Mouse (Mus musculus): ENCODE measurements around the gene Cntrob. TPM values are rescaled to one million over a fixed set of nuclear protein-coding genes. Genes with fewer than 3 reads are reported as not detected.

Cntrob gene
- 8.4 and 8.5 TPM in 2 replicates for polyA plus RNA-seq (2012; rRNA removed)

GRCm38 (mm10) chr11:69323667-69324111, at the start of gene Cntrob, which contains the start of gene Trappc1:
TSS of gene Cntrob (minus strand) at chr11:69323775.
TSS of gene Trappc1 (plus strand) at chr11:69323980.
- peak; percentile 84 for DNase-seq (ENCODE audit: low read depth, low spot score)
- under 1% methylated on average over 30 of the region's 30 CpGs for WGBS

DNA sequence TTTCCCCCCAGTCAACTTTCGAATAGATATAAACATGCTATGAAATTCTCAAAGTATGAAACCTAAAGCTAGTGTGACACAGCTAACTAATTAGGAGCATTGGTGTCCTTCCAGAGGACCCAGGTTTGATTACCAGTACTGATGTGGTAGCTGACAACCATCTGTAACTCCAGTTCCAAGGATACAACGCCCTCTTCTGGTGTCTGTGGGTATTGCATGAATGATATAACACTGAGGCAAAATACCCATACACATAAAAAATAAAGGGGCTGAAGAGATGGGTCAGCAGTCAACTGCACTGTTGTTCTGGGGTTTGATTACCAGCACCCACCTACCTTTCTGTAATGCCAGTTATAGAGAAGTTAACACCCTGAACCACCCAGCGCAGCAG, 49.2 kb upstream of the Cntrob start:
- 57% methylated on average over 3 of the region's 3 CpGs for WGBS
- no peak for DNase-seq (ENCODE audit: low read depth, low spot score)

DNA sequence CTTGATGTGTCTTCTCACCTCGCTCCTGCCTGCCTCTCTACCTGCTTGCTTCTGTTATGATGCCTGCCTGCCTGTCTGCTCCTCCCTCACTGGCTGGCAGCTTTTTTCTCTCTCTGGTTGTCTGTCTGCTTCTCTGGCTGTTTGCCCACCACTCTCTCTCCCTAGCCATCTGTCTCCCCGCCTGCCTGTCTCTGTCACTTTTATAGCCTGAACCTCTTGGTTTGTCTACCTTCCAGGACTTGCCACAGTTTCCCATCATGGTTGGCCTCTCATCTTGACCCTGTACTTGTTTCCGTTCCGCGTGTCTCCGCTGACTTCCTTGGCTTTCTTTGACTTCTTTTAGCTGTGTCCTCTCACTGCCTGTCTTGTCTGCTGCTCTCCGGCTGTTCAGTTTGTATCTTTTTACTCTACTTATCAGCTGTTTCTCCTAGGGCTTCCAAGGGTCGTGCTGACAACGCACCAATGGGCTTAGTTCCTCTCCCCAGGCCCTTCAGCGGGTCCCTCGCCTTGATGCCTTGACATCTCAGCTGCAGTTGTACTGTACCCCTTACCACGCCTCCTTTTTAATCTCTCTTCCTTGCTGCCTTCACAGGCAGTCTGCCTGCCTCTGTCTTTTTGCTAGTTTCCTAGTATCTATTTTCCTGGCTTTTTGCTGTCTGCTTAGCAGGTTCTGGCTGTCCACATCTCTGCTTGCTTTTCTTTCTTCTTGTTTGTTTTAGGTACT, 48.6 kb upstream of the Cntrob start:
- no peak for DNase-seq (ENCODE audit: low read depth, low spot score)
- 64% methylated on average over 12 of the region's 12 CpGs for WGBS

DNA sequence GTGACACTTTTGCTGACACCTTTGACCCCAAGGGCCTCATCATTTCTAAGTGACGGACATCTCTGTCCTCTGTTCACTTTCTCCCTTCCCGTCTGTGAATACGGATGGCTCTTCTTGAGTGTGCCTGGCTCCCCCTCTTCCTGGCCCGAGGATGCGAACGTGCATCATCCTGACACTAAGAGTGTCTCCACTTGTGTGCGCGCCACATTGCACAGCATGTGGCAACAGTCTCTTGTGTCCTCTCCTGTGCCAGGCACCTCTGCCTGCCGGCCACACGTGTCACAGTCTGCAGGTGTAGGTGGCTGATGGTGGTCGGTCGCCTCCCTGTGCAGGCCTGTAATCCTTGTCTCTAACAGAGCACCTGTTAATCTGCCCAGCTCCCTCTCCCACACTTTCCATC, 48.0 kb upstream of the Cntrob start:
- WGBS = 79% methylated on average over 12 of the region's 12 CpGs
- DNase-seq (ENCODE audit: low read depth, low spot score) = no peak

- WGBS = 28% methylated on average over 9 of the region's 9 CpGs
- no peak for DNase-seq (ENCODE audit: low read depth, low spot score)
Measured at GRCm38 (mm10) chr11:69370817-69371215, 47.2 kb upstream of the Cntrob start.

DNA sequence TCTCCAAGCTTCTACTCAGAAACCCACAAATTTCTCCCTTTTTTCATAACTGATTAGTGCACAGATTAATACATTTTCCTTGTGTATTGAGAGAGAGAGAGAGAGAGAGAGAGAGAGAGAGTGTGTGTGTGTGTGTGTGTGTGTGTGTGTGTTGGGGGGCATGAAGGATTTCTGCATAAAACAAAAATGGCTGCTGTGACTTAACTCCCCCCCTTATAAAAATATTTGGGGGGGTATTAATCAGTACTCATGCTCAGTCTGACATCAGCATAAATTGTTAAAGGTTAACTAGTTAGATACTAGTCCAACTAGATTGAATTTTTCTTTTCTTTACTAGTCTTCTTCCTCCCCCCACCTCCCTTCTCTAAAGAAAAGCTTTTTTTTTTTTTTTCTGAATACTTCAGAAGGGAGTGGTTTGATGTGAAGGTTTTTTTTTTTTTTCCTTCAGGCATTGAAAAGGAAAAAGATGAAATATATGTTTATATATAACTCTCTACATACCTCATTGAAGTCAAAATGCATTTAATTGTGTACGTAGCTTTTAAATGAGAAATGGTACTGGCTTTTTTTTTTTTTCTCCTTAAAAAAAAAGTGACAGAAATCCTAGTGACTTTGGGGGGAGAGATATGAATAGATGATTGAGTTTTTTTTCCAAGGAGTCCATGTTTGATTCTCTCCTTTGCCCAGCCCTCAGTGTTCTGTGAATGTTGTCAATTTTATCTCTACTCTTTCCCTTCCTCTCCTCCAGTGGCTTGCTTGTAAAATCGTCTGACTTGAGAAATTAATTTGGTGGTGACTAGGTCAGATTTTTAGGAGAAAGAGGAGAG, 46.6 kb upstream of the Cntrob start:
- DNase-seq (ENCODE audit: low read depth, low spot score) = no peak
- WGBS = 34% methylated on average over 2 of the region's 2 CpGs

- no peak for DNase-seq (ENCODE audit: low read depth, low spot score)
- WGBS = 2% methylated on average over 18 of the region's 34 CpGs
Measured at GRCm38 (mm10) chr11:69369215-69369989, 45.8 kb upstream of the Cntrob start, which contains the start of gene Chd3. TSS of gene Chd3 (minus strand) at chr11:69369406.

- under 1% methylated on average over 87 of the region's 106 CpGs for WGBS
- DNase-seq (ENCODE audit: low read depth, low spot score) = no peak
Measured at GRCm38 (mm10) chr11:69368356-69369214, 45.0 kb upstream of the Cntrob start.

DNA sequence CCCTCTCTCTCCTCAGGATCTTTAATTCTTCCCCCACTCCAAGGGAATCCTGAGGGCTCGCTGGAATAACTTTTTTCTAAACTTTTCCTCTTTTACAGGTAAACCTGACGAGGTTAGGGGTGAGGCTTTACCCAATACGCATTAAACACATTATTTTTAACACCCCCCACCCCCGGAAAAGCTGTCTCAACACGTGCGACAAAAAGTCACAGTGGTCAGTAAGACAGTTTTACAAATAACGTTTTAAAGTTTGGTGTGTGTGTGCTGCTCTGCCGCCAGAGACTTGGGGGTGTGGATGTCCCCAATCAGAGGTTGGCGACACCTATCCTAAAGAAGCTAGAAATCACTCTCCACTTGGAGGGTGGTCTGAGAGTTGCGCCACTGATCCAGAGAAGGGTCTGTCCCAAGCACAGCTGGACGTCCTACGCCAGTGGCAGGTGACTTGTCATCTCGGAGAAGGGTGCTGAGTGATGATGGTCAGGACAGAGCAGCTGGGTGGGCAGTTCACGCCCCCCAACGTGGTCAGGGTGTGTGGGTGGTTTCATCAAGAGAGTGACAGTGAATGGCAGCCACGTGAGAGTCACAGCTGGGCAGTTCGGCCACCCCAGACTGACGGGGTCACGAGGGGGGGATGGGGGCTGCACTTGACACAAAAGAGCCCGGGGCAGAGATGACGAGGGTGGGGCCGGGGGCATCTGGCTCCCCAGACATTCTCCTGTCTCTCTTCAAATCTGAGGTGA, 44.2 kb upstream of the Cntrob start:
- no peak for DNase-seq (ENCODE audit: low read depth, low spot score)
- 2% methylated on average over 22 of the region's 22 CpGs for WGBS

DNA sequence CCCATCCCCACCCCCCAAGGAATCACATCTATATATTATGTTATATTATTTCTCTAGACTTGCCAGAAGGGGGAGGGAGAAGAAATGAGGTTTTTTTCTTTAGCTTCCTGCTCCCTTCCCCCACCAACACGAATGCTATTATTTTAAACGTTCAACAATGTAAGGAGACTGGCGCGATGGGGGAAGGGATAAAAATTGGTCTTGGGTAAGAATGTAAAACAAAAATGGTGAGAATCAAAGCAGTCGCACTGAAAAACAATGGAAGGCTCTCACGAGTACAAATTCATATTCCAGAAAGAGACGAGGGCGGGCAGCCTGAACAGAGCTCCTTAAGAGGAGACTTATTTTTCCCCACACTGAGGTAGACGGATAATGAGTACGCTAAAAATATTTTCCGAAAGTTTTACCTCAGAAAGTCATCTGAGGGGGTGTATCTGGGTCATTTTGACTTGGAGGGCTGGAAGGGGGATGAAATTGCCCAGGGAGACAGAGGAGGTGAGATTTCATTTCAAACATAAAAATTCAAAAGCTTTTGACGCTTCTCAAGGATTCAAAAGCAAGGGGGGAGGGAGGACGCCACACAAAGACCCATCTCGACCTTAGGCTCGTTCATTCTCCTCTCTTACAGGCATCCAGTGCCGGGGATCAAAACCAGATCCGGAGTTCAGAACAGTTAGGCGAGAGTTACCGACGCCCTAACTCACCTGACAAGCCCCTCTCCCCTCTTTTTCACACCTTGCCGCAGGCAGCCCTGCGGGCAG, 43.5 kb upstream of the Cntrob start:
- WGBS = under 1% methylated on average over 22 of the region's 22 CpGs

GRCm38 (mm10) chr11:69366157-69366854, 42.7 kb upstream of the Cntrob start:
- under 1% methylated on average over 26 of the region's 26 CpGs for WGBS
- peak; percentile 91 for DNase-seq (ENCODE audit: low read depth, low spot score)

More for the DNA sequence above, 43.5 kb upstream of the Cntrob start:
- DNase-seq (ENCODE audit: low read depth, low spot score) = peak; percentile 39

DNA sequence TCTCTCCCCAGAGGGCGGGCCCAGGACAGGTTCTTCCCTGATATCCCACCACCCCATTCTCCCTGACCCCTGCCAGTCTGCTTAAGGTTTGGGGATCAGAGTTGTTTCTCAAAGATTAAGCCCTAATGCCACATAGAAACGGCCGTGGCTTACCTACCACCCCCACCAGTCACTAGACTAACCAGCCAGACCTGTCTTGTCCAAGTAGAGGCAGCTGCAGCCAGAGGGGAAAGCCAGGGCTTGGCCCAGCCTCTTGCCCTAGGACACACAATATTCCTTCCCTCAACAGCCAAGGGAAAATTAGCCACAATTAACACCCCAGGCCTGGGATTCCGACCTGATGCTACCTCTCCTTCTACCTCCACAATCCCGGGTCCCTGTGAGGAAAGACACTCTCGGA, 42.1 kb upstream of the Cntrob start:
- peak; percentile 35 for DNase-seq (ENCODE audit: low read depth, low spot score)
- 14% methylated on average over 6 of the region's 6 CpGs for WGBS

- WGBS = 2% methylated on average over 6 of the region's 6 CpGs
- DNase-seq (ENCODE audit: low read depth, low spot score) = peak; percentile 96
Measured at GRCm38 (mm10) chr11:69364910-69365309, 41.3 kb upstream of the Cntrob start.

DNA sequence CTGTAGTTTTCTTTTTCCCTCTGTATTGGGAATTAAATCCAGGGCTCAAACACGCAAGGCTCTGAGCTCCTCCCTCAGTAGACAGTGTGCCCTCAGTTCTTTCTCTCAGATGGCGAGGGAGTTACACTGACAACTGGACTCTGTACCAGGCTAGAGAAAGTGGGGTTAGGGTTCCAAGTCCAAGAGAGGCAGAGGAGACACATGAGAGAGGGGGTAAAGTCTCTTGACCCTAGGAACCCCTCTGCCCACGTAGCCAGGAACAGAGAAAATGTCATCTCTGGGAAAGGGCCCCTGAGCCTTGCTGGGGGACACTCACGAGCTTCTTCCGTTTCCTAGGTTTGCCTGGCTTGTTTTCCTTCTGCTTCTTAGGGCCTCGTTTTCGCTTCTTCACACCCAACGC, 40.8 kb upstream of the Cntrob start:
- WGBS = 10% methylated on average over 8 of the region's 8 CpGs
- no peak for DNase-seq (ENCODE audit: low read depth, low spot score)

DNA sequence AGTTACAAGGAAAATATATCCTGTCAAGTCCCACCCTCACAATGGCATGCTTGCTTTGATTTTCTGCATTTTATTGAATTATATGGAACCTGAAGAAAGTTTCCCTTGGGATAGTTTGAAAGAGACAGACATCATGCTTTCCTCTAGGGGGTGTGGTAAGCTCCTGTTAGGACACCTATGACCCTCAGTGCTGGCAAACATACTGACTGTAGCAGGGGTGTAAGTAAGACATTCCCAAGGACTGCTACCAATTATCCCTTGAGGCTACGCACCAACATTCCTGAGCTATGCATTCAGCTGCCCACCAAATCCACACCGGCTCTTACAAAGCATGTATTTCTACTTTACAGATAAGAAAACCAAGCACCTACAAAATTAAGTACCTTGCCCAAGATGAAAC, 38.9 kb upstream of the Cntrob start:
- 97% methylated on average over 2 of the region's 2 CpGs for WGBS
- no peak for DNase-seq (ENCODE audit: low read depth, low spot score)

- 77% methylated on average over 7 of the region's 7 CpGs for WGBS
- no peak for DNase-seq (ENCODE audit: low read depth, low spot score)
Measured at GRCm38 (mm10) chr11:69362021-69362420, 38.4 kb upstream of the Cntrob start.

DNA sequence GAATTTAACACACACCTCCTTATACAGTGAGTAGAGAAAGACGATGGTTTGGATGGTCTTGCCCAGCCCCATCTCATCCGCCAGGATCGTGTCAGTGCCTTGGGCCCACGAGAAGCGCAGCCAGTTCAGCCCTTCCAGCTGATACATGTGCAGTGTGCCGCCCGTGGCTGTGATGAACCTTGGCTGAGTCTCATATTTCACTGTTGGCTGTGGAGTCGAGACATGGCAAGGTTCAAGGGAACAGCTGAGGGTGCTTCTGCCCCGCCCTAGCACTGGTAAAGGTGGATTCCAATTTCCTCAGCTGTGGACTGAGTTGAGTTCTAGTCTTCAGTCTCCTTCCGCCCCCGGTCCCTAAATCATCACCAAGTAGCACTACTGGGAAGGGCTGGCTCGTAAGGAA, 34.1 kb upstream of the Cntrob start:
- no peak for DNase-seq (ENCODE audit: low read depth, low spot score)
- WGBS = 80% methylated on average over 12 of the region's 12 CpGs

Measured in large intestine, adult 2 months (tissue).